Mouse (Mus musculus) testis, postnatal 14 days (tissue): ENCODE measurements around the gene Rftn2.

Experiments used
- DNase-seq: peaks from one replicate; pipeline ENCODE4 v3.0.0; 2021; ENCODE audit warnings: low spot score

The Rftn2 gene

DNA sequence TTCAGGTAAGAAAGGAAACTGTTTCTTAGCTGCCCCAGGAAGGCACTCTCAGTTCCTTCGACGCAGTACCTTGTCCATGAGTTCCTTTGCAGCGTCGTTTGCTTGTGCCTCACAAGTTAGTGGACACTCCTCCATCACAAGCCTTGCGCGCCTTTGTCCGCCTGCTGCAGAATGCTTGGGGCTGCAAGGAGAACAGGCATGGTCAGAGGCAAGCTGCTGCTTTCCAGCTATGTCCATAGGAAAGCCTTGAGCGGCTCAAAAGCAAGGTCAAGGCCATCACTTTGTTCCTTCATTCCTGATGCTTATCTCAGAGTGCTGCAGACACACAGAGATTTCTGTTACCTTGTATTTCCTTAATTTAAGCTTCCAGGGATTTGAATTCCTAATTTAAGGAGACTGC lies 15.5 kb downstream of the Rftn2 start:
- no peak for DNase-seq

DNA sequence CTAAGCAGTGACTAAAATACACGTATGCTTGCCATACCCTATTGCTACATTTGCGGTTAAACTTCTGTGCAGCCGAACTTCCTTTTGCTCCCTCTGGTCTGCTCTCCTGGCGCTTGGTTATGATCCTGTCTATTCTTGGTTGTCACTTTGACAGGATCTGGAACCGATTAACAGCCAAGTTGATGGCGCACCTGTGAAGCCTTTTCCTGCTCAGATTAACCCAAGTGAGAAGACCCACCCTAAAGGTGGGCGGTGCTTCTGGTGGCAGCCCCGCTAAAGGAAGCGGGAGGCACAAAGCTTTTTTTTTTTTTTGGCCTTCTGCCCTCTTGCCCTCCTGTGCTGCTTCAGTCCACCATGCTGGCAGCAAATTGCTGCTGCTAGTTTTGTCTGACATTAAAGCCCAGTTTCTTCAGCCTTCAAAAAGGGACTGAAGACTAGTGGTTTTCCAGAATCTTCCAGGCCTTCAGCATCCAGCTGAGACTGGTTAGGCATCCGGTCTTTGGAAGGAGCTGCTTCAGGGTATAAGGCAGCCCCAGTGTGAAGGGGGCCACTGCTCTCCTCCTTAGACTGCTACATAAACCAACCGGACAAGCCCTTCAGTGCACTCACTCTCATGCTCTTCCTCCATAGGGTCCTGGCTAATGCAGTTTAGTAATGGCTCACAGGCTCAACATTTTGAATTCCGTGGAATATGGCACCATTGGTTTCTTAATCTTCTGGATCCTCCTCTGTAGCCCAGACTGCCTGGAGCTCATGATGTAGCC lies 16.2 kb downstream of the Rftn2 start:
- DNase-seq, result no peak

DNA sequence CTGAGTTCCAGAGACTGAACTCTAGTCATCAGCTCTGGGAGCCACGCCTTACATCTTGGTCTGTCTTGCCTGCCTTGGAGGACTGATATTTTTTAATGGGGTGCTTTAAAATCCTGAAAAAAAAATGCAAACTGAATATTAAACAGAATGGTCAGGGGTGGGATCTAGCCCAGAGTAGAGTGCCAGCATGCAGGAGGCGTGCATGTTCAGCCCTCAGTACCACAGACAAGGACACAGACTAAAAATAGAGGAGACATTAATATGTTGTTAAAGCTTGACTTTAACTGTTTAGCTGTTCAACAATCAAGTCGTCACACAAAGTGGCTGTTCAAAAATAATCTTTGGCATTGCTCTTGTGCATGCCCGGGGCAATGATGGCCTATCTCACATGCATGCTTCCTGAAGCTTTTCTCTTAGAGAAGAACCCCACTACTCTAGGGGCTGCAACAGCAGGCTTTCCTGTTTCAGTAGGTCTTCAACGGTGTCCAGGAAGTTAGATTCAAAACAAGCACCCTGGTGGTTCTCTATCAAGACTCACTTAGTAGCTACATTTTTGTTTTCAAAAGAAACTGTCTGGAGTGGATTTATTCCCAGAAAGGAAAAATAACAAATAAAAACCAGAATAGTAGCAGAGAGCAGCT lies 18.0 kb downstream of the Rftn2 start:
- no peak for DNase-seq

DNA sequence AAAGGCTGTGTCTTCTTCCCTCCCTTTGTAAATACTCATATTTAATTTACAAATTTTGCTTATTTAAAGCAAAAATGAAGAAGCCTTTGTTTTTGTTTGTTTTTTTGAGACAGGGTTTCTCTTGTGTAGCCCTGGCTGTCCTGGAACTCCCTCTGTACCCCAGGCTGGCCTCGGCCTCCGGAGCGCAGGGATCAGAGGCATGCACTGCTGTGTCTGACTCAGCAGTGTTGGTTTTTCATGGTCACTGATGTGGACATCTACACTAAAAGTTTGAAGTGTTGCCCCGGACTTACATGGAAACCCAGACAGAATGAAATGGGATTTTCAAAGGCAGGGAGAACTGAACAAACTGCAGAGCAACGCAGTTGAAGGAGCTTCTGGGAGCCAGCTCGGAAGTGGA lies 19.0 kb downstream of the Rftn2 start:
- DNase-seq, result no peak

DNA sequence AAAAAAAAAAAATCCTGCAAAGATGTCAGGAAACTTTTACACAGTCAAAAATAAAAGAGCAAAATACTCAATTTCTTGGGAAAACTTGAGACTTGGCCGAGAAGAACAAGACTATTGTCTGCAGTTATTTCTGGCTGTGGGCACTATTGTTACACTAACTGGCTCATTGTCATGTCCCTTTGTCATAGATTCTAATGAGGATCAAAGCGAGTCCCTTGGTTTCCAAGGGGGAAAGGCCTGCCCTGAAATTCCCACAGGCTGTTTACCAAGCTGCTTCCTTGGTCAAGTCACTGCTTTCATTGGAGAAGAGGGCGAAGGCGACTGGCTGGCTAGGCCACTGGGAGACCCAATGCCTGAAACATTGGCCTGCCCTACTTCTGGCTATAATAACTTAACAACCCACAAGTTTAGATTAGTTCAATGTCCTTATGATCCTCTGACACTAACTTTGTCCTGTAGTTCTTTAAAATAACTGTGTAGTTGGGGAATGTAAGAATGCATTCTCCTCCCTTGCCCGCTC lies 20.7 kb downstream of the Rftn2 start:
- DNase-seq, result no peak

DNA sequence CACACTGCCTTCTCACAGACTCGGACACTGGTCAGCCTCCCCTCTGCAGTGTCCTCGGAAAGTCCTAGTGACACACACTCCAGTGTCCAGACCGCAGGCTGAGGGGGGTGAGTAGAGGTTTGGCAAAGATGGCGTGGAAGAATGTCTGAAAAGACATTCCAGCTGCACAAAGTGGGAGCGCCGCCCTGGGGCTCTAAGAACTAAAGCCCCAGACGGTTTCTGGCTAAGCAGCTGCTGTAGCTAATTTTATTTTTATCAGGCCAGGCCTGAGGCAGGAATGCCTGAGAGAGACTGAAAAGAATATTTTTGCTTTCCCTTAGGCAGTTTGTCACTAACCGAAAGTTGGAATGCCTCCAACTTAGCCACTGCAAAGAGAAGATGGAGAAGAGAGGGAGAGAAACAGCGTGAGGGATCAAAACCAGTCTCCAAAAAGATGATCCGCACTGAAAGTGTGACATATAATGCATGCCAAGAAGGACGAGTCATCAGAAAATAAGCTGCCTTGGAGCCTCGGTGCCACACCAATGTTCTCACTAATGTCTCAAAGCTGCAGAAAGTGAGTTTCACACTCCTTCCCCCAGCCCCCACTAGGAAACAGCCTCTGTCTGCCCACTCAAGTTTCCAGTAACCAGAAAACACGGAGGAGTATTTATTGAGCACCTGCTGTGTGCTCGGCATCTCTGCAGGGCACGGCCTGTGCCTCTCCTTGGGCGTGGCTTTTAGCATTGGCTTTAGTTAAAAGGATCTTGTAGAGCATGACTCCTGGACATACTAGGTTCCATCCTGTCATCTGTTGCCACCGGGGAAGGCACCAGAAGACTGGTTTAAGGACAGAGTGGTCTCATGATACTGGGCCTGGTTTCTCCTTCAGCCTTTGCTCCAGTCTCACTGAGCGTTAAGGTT lies 24.5 kb downstream of the Rftn2 start:
- no peak for DNase-seq

DNA sequence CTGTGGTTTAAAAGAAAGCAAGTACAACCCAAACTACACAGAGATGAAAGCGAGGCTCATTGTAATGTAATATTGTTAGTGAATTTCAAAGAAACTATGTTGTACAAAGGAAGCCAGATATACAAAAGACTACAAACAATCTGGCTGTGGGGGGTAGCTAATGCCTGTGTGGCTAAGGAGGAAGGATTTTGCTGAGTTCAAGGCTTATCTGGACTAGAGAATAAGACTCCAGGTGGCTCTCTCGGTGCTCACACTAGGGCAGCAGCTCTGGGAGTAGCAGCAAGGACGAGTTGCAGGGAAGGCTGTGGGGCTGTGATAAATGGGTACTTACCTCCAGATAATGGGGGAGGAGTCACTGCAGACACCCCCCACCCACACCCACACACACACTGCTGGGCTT lies 27.9 kb downstream of the Rftn2 start:
- DNase-seq, result no peak

DNA sequence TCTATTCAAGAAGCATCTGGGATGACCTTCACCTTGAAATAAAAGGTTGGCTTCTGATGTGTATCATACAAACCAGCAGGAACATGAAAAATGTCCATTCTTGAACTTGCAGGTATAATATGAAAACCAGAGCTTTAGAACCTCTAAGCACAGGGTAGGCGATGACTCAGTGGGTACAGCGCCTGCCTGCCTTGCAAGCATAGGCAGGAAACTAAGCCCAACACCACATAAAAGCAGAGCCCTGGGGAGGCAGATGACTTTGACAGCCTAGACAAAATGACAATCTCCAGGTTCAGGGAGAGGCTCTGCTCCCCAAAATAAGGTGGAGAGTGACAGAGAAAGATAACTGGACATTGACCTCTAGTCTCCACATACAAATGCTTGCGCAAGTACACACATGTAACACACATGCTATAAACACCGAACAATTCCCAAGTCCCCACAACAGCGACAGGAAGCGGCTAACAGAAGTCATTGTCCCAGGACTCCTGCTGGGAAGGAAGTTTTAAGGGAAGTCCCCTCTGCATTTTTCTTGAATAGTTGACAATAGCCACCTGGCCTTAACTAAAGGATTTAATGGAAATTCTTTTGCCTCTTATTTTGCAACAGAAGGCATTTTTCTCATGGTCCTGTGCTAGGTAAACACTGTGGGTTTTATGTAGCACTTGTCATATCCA lies 30.1 kb downstream of the Rftn2 start:
- DNase-seq, result no peak

DNA sequence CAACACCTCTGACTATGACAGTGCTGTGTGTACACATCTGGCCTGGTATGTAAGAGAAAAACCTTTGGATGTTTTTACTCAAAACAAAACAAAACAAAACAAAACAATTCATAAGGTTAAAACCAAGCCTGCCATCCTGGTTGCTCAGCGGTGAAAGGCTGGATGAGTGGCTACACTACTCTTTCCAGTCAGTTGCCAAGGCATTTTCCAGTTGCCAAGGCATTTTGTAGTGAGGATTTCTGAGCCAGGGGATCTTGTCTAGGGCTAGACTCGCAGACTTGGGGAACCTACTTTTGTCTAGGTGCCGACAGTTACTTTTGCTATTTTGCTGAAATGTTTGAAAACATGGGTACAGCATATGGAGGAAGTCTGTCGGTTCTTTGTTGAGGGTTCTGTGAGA lies 31.6 kb downstream of the Rftn2 start:
- DNase-seq, result no peak

DNA sequence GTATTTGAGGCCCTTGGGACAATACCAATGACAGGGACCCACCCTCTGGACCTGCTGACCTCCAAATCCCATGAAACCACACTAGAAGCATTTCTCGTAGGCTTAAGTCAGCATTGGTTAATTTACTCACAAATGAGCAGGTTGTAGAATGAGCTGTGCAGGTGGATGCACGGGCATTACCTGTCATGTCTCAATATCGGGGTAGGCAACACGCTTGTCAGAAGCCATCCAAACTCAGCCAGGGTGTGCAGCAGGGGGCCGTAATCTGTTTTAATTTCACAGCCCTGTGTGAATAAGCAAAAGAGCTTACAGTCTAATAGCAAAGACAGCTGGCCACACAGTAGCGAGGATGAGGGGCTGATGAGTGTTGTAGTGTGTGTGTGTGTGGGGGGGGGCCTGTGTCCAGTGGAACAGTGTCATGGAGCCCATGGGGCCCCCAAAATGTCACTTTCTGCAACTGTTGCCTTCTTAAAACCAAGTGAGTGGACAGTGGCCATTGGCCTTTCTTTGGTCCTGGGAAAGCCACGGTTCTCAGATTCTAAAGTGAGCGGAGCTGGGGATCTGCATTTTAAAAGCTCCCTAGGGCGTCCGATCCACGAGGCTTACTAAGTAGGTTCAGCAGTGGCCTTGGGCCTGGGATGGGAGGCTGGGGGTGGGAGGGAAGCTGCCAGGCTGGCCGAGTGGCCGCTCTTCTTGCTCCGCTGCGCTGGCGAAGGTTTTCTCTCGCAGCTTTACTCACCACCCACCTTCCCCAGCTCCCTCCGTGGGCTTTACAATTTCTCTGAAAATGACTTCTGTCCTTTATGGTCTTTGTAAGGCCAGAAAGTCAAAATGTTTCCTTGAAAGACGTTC lies 32.3 kb downstream of the Rftn2 start:
- DNase-seq, result no peak

DNA sequence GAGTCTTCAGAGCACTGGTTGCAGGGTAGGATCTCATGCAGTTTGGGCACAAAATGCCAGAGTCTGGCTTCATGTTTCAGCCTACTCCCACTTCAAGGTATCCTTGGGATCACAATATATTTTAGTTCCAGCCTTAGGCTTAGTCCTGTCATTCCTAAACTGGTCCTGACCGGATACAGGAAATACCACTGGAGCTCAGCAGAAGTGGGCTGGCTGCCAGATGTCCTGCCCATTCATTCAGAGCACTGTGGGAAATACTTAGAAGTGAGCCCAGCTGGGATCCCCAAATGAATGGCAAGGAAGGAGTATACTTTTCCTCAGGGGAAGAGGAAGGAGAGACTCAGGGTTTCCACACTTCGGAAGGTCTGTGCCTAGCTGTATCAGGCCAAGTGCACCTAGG lies 33.3 kb downstream of the Rftn2 start:
- DNase-seq, result no peak

DNA sequence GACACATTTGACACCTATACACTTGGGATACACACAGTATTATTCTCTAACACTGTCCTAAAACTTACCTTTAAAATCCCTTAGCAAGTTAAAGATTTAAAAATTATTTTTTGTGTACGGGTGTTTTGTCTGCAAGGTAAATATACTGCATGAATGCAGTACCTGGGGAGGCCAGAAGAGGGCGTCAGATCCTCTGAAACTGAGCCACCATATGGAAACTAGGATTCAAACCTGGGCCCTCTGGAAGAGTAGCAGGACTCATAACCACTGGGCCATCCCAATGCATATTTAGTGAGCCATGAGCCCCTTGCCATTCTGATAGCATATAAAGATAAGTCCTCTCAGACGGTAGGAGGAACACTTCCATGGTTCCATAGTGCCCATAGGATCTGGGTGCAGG lies 33.8 kb downstream of the Rftn2 start:
- no peak for DNase-seq

DNA sequence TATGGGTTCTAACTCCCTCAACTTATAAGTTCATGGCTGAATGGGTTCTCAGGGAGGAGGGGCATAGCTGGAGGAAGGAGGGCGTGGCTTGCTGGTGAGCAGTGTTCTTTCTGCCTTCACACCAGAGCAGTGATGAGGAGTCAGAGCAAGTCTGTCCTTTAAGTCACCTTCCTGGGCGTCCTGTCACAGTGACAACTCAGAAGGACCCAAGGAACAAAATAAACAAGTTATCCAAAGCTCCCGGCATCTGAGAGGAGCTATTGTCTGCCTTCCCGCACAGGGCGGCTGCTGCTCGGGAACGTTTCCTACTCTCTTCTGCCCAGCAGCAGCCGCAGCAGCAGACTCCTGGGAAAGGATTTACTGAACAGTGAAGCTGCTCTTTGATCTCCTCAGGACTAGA lies 34.6 kb downstream of the Rftn2 start:
- no peak for DNase-seq

DNA sequence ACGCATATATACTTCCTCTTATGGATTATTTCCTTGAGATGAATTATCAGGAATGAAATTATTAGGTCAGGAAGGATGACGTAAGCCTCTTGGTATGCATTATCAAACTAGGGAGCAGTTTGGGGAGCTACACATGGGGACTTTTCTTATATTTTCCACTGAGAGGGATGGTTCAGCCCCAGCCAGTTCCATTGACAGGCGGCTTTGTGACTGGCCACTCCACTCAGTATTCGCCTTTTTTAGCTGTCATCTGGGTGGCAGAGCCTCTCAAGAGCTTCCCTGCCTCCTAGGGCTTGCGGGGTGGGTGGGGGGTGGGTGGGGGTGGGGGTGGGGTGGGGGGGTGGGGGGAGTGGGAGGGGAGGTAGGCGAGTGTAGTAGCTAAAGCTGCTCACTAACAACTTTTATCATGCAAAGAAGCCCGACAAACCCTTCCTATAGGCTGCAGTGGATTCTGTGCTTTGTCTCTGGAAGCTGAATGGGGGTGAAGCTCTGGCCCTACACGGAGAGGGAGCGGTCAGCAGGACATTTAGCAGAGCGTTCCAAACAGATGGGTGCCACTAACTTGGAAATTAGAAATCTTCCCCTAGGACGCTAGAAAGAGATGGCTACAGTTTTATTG lies 39.9 kb downstream of the Rftn2 start:
- no peak for DNase-seq

DNA sequence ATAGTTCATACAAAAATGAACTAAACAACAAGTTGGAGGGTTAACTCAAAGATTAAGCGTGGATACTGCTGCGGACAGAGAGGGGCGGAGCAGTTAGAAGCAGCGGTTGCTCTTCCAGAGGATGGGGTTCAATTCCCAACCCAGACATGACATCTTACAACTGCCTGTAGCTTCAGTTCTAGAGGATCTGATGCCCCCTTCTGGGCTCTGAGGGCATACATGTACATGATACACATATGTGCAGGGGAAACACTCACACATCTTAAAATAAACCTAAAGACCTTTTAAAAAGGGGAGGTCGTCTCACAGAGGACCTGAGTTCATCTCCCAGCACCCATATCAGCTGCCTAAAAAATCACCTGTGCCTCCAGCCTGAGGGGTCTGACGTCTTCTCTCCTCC lies 40.9 kb downstream of the Rftn2 start:
- no peak for DNase-seq

DNA sequence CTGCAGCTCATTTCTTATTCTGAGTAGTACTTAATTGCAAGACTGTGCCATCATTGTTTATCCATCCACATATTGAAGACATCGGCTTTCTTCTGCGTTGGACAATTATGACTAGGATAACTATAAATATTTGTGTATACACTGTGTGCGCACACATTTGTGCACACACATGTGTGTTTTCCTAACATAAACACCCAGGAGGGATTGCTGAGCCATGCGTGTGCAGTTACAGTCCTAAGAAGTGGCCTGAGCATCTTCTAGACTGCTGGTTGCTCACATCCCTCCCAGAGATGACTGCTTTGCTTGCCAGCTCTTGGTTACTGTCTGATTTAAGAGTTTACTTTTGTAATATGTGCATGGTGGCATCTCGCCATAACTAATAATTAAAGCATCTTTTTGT lies 44.2 kb downstream of the Rftn2 start:
- DNase-seq, result no peak

DNA sequence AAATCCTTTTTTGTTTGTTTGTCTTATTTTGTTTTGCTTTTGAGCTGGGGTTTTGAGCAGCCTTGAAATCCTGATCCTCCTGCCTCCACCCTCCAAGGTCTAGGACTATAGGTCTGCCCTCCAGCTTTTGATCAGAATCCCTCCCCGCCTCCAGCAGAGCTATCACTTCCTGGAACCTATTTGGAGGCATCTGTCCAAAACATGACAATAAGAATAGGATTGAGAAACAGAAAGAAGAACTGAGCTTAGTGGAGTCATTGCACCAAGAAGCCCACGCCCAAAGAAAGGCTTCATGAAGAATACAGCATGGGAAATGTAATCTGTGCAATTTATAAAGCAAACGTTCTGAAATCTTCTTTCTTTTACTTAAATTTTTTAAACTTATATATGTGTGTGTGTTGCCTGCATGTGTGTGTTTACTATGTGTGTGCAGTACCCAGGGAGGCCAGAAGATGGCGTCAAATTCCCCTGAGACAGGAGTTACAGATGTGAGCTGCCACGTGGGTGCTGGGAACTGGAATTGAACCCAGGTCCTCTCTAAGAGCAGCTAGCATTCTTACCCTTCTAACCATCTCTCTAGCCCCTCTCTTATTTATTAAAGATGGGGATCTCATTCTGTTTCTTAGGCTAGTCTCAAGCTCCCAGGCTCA lies 46.5 kb downstream of the Rftn2 start:
- DNase-seq, result no peak

DNA sequence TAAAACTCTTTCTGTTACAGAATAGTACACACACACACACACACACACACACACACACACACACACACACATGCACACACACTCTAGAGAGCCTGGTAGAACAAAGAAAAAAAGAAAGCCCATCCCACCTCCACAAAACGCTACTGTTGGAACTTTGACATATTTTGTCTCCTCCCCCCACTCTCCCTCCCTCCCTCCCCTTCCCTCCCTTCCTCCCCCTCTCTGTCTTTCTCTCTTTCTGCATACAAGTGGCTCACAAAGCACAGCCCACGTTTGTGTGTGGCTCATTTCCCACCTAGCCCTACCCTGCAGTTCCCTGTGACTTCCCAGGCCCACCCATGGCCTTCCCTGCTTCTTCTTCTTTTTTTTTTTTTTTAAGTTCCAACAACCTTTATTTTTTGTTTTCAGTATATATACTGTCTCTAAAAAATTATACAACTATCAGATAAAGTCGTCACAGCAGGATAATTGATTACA lies 52.0 kb downstream of the Rftn2 start:
- no peak for DNase-seq

DNA sequence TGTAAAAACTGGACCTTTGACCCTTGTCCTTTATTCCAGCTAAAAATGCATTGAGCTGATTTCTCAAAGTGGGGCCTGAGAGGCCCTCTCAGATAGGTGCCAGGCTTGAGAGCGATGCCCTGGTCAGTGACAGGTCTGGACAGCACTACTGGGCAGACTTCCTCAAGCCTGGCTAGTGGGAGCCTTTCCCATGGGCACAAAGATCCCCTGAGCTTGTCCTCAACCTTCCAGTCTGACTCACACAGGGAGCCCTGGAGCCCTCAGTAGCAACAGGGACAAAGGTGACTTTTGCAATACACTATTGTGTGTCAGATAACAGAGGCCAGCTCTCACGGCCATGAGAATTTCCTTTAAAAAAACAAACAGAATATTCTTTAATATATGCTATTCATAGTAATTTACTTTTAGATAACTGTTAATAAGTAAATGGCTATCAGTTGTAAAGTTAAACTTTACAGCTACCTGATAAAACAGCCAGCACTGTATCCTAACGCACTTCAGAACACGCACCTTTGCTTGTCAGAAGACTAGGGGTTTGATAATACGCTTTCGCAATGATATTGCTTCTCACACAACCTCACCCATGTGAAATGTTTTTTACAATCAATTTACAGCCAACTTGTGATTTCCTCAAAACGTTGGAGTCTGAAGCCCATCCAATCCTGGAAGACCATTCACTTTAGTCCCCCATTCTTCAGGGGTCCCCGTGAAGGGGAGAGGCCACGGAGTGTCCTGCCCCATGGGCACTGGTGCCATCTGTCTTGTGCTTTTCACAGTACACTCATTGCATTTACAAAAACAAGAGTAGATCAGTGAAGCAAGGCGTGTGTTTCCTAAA lies 52.6 kb downstream of the Rftn2 start:
- no peak for DNase-seq
